Mouse (Mus musculus) spleen, embryonic (tissue): Measurements from ENCODE around the gene Srsf7.

Experiments used
- CTCF ChIA-PET: fragments of 350-600 bp; sonication (Branson Sonifier 250); formaldehyde crosslinking; loops from one replicate; lab custom pipeline; 2022; lab: Charles Lee

Srsf7 gene

DNA sequence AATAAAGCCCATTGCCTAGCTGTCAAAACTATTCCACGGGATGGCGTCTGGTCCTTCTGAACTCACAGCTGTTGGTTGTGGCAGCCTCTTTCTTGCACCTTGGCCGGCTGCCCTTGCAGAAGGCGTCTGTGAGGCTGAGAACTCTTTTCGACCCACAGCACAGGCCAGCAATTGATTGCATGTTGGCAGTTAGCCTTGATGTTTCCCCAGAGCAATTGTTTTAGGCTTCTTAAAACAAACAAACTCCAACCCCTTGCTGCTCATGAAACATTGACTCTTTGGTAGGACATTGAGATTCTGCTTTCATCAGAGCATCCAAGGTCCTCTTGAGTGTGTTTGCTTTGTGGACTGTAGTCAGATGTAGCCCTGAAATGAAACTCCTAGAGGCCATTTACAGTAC lies 46.7 kb downstream of the Srsf7 start:
- CTCF ChIA-PET = no interaction called here

DNA sequence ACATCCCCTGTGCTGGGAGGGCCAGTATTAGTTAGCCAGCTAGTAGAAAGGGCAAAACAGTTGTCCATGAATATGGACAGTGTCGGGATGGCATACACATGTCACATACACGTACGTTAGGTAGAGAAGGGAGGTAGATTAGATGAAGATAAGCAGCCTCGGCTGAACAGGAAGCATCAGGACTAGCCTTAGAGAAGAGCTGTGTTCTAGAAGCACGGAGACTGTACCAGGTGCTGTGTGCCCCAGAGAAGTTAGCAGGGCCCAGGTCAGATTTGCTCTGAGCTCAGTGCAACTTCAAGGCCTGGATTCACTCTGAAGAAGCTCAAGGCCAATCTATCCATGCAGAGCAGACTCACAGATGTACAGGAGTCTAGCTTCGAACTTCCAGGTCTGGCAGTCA lies 49.6 kb downstream of the Srsf7 start:
- CTCF ChIA-PET = no interaction called here

DNA sequence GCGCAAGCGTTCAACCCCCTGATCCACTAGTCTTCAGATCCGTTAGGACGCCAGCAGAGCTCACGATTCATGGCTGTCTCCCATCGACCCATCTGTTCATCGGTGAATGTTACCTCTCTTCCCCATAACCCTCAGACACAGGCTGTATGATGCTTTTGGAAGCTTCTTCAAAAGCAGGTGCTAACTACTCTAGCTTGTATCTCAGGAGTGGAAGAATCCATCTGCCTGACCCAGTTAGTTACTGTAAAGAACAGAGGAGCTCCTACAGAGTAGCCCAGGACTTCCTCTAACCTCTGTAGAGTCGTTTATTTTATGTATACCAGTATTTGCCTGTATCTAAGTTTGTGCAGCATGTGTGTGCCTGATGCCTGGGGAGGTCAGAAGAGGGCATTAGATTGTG lies 50.2 kb downstream of the Srsf7 start:
- CTCF ChIA-PET = no interaction called here

DNA sequence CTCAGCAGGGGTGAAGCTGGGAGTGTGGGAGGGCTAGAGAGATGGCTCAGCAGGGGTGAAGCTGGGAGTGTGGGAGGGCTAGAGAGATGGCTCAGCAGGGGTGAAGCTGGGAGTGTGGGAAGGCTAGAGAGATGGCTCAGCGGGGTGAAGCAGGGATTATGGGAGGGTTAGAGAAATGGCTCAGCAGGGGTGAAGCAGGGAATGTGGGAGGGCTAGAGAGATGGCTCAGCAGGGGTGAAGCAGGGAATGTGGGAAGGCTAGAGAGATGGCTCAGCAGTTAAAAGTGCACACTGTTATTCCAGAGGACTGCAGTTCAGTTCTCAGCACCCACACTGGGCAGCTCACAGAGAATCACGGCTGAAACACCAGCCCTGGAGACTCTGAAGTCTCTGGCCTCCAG lies 53.5 kb downstream of the Srsf7 start:
- CTCF ChIA-PET = interaction anchor here (0.6 kb wide), 1 partner anchor 187 kb away, joined by 9 read pairs; no protein-coding TSS in a partner anchor

DNA sequence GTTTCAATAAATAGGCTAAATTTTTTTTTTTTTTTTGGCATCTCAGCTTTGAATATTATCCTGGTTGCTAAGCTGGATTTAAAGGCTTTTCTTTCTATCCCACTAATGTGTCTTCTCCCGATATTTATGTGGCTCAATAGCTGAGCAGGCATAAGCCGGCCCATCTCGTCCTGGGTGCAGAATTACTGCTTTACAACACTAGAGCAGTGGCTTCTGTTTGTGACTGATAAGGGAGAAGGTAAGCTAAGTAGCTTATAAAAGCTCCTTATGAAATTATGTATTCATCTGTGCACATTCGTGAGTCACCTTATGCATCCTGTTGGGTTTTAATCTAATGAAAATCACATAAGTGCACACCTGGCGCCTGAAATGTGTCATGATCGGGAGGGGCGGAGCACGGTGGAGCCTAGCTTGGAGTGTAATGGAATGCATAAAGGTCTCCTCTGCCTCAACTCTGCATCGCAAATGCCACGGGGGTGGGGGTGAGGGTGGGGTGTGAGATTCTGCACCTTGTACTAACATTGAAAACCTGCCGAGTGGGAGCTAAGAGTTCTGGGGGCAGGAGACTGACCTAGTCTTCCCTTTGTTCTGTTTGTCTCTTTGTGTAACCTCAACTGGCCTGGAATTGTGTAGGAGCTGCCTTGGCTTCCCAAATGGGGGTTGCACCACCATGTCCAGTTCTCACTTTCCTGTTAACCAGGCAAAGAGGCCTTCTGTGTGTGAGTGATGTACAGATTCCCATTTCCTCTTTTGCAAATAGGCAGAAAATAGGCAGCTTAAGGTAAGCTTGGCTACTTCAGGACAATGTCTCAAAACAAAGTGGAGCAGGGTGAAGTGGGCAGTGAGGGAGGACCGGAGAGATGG lies 54.1 kb downstream of the Srsf7 start:
- CTCF ChIA-PET = interaction anchor here (0.8 kb wide), 1 partner anchor 95 kb away, joined by 3 read pairs; no protein-coding TSS in a partner anchor

DNA sequence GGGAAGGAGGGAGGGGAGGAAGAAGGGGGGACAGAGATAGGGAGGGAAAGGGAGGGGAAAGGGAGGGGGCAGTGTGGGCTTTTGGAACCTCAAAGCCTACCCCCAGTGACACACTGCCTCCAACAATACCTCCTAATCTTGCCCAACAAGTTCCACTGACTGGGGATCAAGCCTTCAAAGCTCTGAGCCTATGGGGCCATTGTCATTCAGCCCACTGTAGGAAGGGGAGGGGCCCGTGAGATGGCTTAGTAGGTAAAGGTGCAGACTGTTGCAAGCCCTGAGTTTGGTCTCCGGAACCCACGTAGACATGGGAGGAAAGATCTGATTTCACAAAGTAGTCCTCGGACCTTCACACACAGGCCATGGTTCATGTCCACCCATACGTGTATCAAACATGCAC lies 55.8 kb downstream of the Srsf7 start:
- CTCF ChIA-PET = no interaction called here
